12 mouse cellular contexts compared by ENCODE assay signal in genomic region chr1:133118127-133118526, GRCm38 (mm10). TPM values are rescaled to one million over a fixed set of nuclear protein-coding genes. Genes with fewer than 3 reads are reported as not detected.
DNase-seq lines count a peak whose midpoint lies in the region; ATAC-seq and TF ChIP-seq lines count a peak whose summit lies in the region.
"Had no signal": no experiment of that assay in that cellular context is flagged by ENCODE, and none has a peak within 500 bp of the region (broad histone marks: within the 10 kb centered on the region; RNA-seq: fewer than 3 reads in every experiment).

No protein-coding gene starts in this region.

- TF ChIP-seq POLR2A in MEL (IDR thresholded peaks at IDR 0.05; ENCODE audit: control insufficient read depth in 1 of 2, insufficient read depth in 1 of 2, low read depth in 1 of 2, low read length in 2 of 2, poor library complexity in 1 of 2) = peak in 1 of 2 experiments; percentile 65; a peak in 2 of 4 replicates

- no peak overlapping the region for H3K4me2 ChIP-seq in intestine, embryonic 15.5 days (replicated peaks)
- H3K4me2 ChIP-seq: midbrain, embryonic 12.5 days had no signal

- intact Hi-C loops in heart, postnatal 36 days (cut with DNase I) = no loop called here
- intact Hi-C loops in left cerebral cortex, adult 2 months (cut with DNase I) = no loop called here

- peak; percentile 66 for ATAC-seq in intestine, embryonic 15.5 days

- no peak for TF ChIP-seq CTCF in MEL (IDR thresholded peaks at IDR 0.05 in 2 of 3, conservative IDR thresholded peaks at IDR 0.05 in 1 of 3; ENCODE audit: control insufficient read depth in 1 of 3, insufficient read depth in 1 of 3, low read depth in 2 of 3, low read length in 3 of 3, poor library complexity in 1 of 3, severe bottlenecking in 1 of 3)
- no peak for TF ChIP-seq CTCF in left cerebral cortex, adult 2 months (IDR thresholded peaks at IDR 0.05)

- WGBS in intestine, embryonic 15.5 days = 88% methylated on average over 5 of the region's 5 CpGs

- no peaks in the 10 kb centered on the region for H3K27me3 ChIP-seq in MEL (ENCODE audit: control insufficient read depth in 1 of 2, insufficient read depth in 2 of 2, low read length in 2 of 2)
- H3K27me3 ChIP-seq in intestine, embryonic 15.5 days (replicated peaks) = no peaks in the 10 kb centered on the region
- H3K27me3 ChIP-seq: midbrain, embryonic 12.5 days had no signal

- no peak for TF ChIP-seq RAD21 in MEL (IDR thresholded peaks at IDR 0.05; ENCODE audit: low read depth, low read length)

- H3K36me3 ChIP-seq in MEL (ENCODE audit: control insufficient read depth in 1 of 2, insufficient read depth in 2 of 2, low read length in 2 of 2) = peaks cover 0 to 25% of the 10 kb centered on the region in 2 experiments; a peak in 2 of 4 replicates
- no peaks in the 10 kb centered on the region for H3K36me3 ChIP-seq in intestine, embryonic 15.5 days

- 0 out of 4 replicates have a peak, but pooled peaks of 1 of the 2 experiments have one; percentile 11 for TF ChIP-seq EP300 in MEL (IDR thresholded peaks at IDR 0.05; ENCODE audit: low read depth in 1 of 2, low read length in 2 of 2)

- H3K9me3 ChIP-seq in MEL (replicated peaks; ENCODE audit: insufficient read depth, low read length) = no peaks in the 10 kb centered on the region
- H3K9me3 ChIP-seq in intestine, embryonic 15.5 days = no peaks in the 10 kb centered on the region
- H3K9me3 ChIP-seq: midbrain, embryonic 12.5 days had no signal

- peak overlapping the region; percentile 20; the same call in 1 of the 2 replicates for H3K9ac ChIP-seq in MEL (ENCODE audit: control insufficient read depth, low read depth, low read length, poor library complexity, severe bottlenecking)
- no peak overlapping the region for H3K9ac ChIP-seq in intestine, embryonic 15.5 days
- H3K9ac ChIP-seq: midbrain, embryonic 12.5 days had no signal

- peaks cover 17 to 23% of the 10 kb centered on the region in 2 experiments for H3K4me1 ChIP-seq in MEL (ENCODE audit: control insufficient read depth in 1 of 2, insufficient read depth in 2 of 2, low read length in 2 of 2)
- peaks cover 19% of the 10 kb centered on the region for H3K4me1 ChIP-seq in intestine, embryonic 15.5 days (replicated peaks)
- H3K4me1 ChIP-seq: midbrain, embryonic 12.5 days had no signal

- H3K4me3 ChIP-seq in MEL (ENCODE audit: control insufficient read depth in 1 of 2, insufficient read depth in 1 of 2, low read depth in 2 of 2, low read length in 2 of 2) = peak overlapping the region in 1 of 2 experiments; percentile 18; a peak in 2 of 4 replicates
- no peak overlapping the region for H3K4me3 ChIP-seq in intestine, embryonic 15.5 days (replicated peaks)
- H3K4me3 ChIP-seq in left cerebral cortex, adult 2 months = no peak overlapping the region
- H3K4me3 ChIP-seq: midbrain, embryonic 12.5 days had no signal

- H3K79me2 ChIP-seq in MEL (ENCODE audit: control insufficient read depth, insufficient read depth, low read length, poor library complexity) = no peaks in the 10 kb centered on the region

- DNase-seq in 416B (ENCODE audit: low read depth) (peak; percentile 91), MEL (ENCODE audit: low read depth, low spot score) (peak; percentile 95)
- peak; percentile 82 for DNase-seq in lung, postnatal 36 days
- no peak for DNase-seq in adrenal gland, adult (ENCODE audit: inconsistent age in 2 of 2, low spot score in 1 of 2)
- DNase-seq in heart, postnatal 36 days = no peak
- DNase-seq in ovary, adult 18-20 months (ENCODE audit: low spot score) = no peak
- no peak for DNase-seq in left cerebral cortex, adult 2 months (ENCODE audit: extremely low spot score in 1 of 2, low spot score in 2 of 2)
- DNase-seq: cerebellum, adult 8-10 months; kidney, adult 18-20 months; thymus, adult 18-20 months had no signal

- H3K27ac ChIP-seq in MEL (ENCODE audit: control insufficient read depth, low read depth, low read length) = peak overlapping the region; percentile 84
- 0 out of 2 replicates have a peak overlapping the region, but pooled peaks have one; percentile 29 for H3K27ac ChIP-seq in intestine, embryonic 15.5 days
- H3K27ac ChIP-seq in left cerebral cortex, adult 2 months = no peak overlapping the region
- H3K27ac ChIP-seq: midbrain, embryonic 12.5 days had no signal

TF ChIP-seq in MEL, 35 proteins besides CTCF, POLR2A, EP300 and RAD21:
- TF ChIP-seq RCOR1 (IDR thresholded peaks at IDR 0.05; ENCODE audit: low read depth, low read length) (0 out of 2 replicates have a peak, but pooled peaks have one; percentile 28), POLR2AphosphoS5 (IDR thresholded peaks at IDR 0.05; ENCODE audit: borderline replicate concordance, low read depth, low read length) (no peak), TCF12 (IDR thresholded peaks at IDR 0.05; ENCODE audit: low read depth, low read length) (0 out of 2 replicates have a peak, but pooled peaks have one; percentile 13), NRF1 (IDR thresholded peaks at IDR 0.05; ENCODE audit: insufficient read depth, low read depth, low read length, poor library complexity, severe bottlenecking) (0 out of 2 replicates have a peak, but pooled peaks have one; percentile 9), ELF1 (IDR thresholded peaks at IDR 0.05; ENCODE audit: low read depth, low read length) (peak; percentile 63; the same call in 1 of the 2 replicates), NELFE (IDR thresholded peaks at IDR 0.05; ENCODE audit: low read depth, low read length) (peak; percentile 57), MYC (IDR thresholded peaks at IDR 0.05; ENCODE audit: low read depth, low read length) (peak; percentile 62; the same call in 1 of the 2 replicates), POLR2AphosphoS2 (IDR thresholded peaks at IDR 0.05; ENCODE audit: low read length) (0 out of 2 replicates have a peak, but pooled peaks have one; percentile 51), CHD2 (IDR thresholded peaks at IDR 0.05; ENCODE audit: low read length) (no peak), TBP (IDR thresholded peaks at IDR 0.05; ENCODE audit: low read depth, low read length) (peak; percentile 78), HCFC1 (IDR thresholded peaks at IDR 0.05; ENCODE audit: low read depth, low read length) (peak; percentile 59; the same call in 1 of the 2 replicates), USF1 (IDR thresholded peaks at IDR 0.05; ENCODE audit: low read depth, low read length) (no peak), MXI1 (IDR thresholded peaks at IDR 0.05; ENCODE audit: low read depth, low read length) (no peak; the same call in 1 of the 2 replicates), ETS1 (IDR thresholded peaks at IDR 0.05; ENCODE audit: low read depth, low read length) (peak; percentile 41; the same call in 1 of the 2 replicates), MAFK (IDR thresholded peaks at IDR 0.05; ENCODE audit: borderline replicate concordance, low read depth, low read length) (no peak), CHD1 (IDR thresholded peaks at IDR 0.05; ENCODE audit: low read depth, low read length) (no peak), UBTF (IDR thresholded peaks at IDR 0.05; ENCODE audit: borderline replicate concordance, insufficient read depth, low read depth, low read length) (no peak), GABPA (IDR thresholded peaks at IDR 0.05; ENCODE audit: low read depth, low read length) (no peak)

RNA-seq across cellular contexts. Expression of gene Ppp1r15b, which starts 12.8 kb away (rescaled TPM):
- 53.1 and 60.9 TPM in 2 replicates for total RNA-seq in MEL (2012; rRNA removed)
- 10 to 100 TPM in 1 of 2 experiments, not detected in 1; 56.3 TPM for polyA plus RNA-seq in MEL (2012; ENCODE audit: insufficient read depth in 1 of 2, insufficient read length in 2 of 2, low read depth in 1 of 2, low replicate concordance in 2 of 2, missing spikeins in 1 of 2)
- 46.7 and 46.9 TPM in 2 replicates for polyA plus RNA-seq in intestine, embryonic 15.5 days (2015; fragmentation: Nextera tagmentation; extraction: Ambion mirVana)
- total RNA-seq in heart, postnatal 36 days (2021) = 10 to 100 TPM; 24.1 to 26.0 TPM
- total RNA-seq in left cerebral cortex, adult 2 months (2021) = 10 to 100 TPM; 41.4 to 44.3 TPM

RNA-seq across cellular contexts. Expression of gene Plekha6, which starts 45.9 kb away (rescaled TPM):
- 11.8 and 14.5 TPM in 2 replicates for total RNA-seq in MEL (2012; rRNA removed)
- 10 to 100 TPM in 1 of 2 experiments, not detected in 1; 28.5 TPM for polyA plus RNA-seq in MEL (2012; ENCODE audit: insufficient read depth in 1 of 2, insufficient read length in 2 of 2, low read depth in 1 of 2, low replicate concordance in 2 of 2, missing spikeins in 1 of 2)
- polyA plus RNA-seq in intestine, embryonic 15.5 days (2015; fragmentation: Nextera tagmentation; extraction: Ambion mirVana) = 13.7 and 15.3 TPM in 2 replicates
- 10 to 100 TPM; 64.2 to 79.7 TPM for total RNA-seq in heart, postnatal 36 days (2021)
- total RNA-seq in left cerebral cortex, adult 2 months (2021) = 10 to 100 TPM; 94.2 to 96.3 TPM

Comparison
In these comparisons a context has a peak if more than half of its experiments do, and no peak if none do; other contexts are left out.
1. DNase-seq: peak in 416B (single experiment), MEL (single experiment) and lung, postnatal 36 days (single experiment); none in adrenal gland, adult (0 of 2), heart, postnatal 36 days (0 of 2), ovary, adult 18-20 months (single experiment) and left cerebral cortex, adult 2 months (0 of 2).